Mouse (Mus musculus) ES-E14 (cell line): ENCODE measurements around the gene Ankrd34a.

ENCODE experiments used
- CHD2 ChIP-seq: IDR thresholded peaks from 2 replicates; pipeline ENCODE4 v1.6.1; 2014; ENCODE audit warnings: mild to moderate bottlenecking, low read depth, low read length, inconsistent platforms
- HCFC1 ChIP-seq: IDR thresholded peaks from 2 replicates; pipeline ENCODE4 v1.6.1; 2012; ENCODE audit warnings: low read length, inconsistent platforms, borderline replicate concordance; ENCODE audit not compliant: insufficient read depth
- ZNF384 ChIP-seq: IDR thresholded peaks from 2 replicates; pipeline ENCODE4 v1.6.1; 2012; ENCODE audit warnings: low read depth, low read length, inconsistent platforms

GRCm38 (mm10) chr3:96558668-96559196, 37.7 kb upstream of the Ankrd34a start:
- no peak for TF ChIP-seq CHD2
- no peak for TF ChIP-seq ZNF384
- TF ChIP-seq HCFC1: no peak
